Mouse (Mus musculus) embryo, embryonic 10 days (tissue): ENCODE results near the gene Eml6.
"Not testable (repeated sequence)": the region's sequence is repeated elsewhere in the genome, so short reads cannot be mapped to it uniquely, and the experiment has no call there.

Source experiments
- DNase-seq: peaks from one replicate; pipeline ENCODE4 v3.0.0-alpha.2; 2015; ENCODE audit warnings: low spot score

Gene Eml6

DNA sequence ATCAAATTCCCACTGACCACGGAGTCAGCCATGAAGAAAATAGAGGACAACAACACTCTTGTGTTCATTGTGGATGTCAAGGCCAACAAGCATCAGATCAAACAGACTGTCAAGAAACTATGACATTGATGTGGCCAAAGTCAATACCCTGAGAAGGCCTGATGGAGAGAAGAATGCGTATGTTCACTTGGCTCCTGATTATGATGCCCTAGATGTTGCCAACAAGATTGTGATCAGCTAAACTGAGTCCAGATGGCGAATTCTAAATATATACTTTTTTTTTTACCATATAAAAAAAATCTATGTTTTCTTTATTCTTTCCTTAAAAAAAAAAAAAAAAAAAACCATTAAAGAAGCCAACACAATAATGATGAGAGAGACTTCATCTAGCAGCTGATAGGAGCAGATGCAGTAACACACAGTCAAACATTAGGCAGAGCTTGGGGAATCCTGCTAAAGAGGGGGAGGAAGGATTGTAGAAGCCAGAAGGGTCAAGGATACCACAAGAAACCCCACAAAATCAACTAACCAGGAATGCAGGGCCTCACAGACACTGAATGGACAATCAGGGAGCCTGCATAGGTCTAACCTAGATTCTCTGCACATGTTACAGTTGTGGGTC is 185.1 kb downstream of the Eml6 start:
- DNase-seq = no peak

GRCm38 (mm10) chr11:29839781-29840180 is 186.1 kb downstream of the Eml6 start:
- DNase-seq = peak; percentile 31

DNA sequence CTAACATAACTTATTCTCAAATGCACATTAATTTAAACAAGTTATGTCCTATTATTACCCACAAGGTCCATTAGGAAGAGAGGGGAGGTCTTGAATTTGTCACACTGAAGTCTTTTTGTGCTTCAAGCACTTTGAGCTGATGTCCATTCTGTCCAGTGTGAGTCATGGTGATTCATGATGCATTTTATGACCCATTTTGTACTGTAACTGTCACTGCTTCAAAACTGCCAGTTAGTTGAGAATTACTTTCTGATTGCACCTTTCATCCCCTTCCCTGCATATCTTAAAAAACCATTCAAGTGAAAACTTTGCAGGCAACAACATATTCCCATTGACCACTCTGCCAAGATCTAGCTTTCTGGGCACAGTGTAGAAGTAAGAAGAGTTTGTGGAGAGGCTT is 188.8 kb downstream of the Eml6 start:
- no peak for DNase-seq

DNA sequence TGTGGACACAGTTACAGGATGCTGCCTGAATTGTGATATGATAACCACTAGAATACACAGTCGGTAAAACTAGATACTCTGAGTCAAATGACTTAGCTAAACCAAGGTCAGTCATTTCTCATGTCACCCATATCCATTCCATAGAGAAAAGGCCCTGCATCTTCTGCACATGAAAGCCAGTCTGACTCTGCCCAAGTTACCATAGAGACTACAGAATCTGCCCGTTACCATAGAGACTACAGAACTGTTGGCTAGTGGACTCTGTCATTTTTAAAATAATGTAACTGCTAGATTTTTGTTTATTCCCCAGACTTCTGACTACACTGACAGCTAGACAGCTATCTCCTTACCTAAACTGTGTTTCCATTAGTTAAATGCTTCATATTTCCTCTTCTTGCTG is 198.1 kb downstream of the Eml6 start:
- DNase-seq = no peak

DNA sequence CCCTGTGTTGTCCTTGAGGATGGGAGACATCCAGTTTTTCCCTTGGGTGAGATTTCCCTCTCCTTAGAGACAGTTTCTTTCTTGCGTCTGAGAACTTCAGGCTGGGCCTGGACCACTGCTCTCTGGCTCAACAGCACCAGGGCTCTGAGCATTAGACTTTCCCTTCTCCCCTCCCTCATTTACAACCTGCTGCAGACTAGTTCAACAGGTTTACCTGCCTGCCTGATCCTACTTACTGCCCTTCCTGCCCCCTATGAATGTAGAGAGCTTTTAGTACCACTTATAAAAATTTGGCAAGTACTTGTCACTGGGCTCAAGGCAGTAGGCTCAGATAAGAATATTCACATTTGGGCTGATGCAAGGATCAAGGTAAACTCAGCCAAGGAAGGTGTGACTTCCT is 199.8 kb downstream of the Eml6 start:
- no peak for DNase-seq

GRCm38 (mm10) chr11:29825271-29825718 is 200.5 kb downstream of the Eml6 start, which contains the start of gene 4931440F15Rik:
TSS of gene 4931440F15Rik (minus strand) at chr11:29825668.
- DNase-seq = not testable (repeated sequence)

- DNase-seq = not testable (repeated sequence)
These were observed 201.2 kb downstream of the Eml6 start for GRCm38 (mm10) chr11:29824474-29825270.

- no peak for DNase-seq
These were observed 202.7 kb downstream of the Eml6 start for GRCm38 (mm10) chr11:29823141-29823540.

GRCm38 (mm10) chr11:29815670-29816069 is 210.2 kb downstream of the Eml6 start:
- DNase-seq = no peak

GRCm38 (mm10) chr11:29815261-29815660 is 210.6 kb downstream of the Eml6 start:
- DNase-seq = no peak

DNA sequence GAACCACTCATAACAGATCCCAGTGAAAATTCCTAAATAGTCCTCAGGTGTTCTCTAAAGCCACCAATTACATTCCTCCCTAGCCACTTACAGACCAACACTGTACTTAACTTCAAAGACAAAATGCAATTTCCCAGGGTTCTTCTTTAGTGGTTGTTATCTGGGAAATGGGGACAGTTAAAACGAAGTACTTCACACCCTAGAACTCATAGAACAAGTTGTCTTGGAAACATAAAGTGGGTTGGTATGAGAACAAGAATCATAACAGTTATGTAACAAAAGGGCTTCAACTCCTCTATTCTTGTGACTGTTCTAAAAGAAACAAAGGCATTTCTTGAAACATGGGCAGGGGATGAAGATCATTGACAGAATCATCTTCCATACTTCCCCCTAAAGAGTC is 212.6 kb downstream of the Eml6 start:
- no peak for DNase-seq

DNA sequence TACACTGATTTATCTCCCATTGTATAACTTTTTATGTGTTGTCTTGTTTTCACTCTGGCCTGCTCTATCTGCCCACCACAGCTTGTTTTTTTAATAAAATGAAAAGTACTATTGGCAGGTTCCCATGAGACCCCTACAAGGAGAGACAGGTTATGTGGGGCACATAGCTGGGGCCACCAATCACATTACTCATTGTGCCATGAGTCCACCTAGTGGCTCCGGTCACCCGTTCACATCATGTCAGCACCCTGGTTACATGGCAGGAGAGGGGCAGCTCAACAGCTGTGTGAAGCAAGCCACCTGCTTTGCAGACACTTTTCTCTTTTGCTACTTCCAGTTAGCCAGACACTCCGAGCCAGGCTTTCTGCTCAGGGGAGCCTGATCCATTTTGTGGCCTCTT is 213.4 kb downstream of the Eml6 start:
- DNase-seq = no peak

GRCm38 (mm10) chr11:29810324-29810723 is 215.5 kb downstream of the Eml6 start:
- no peak for DNase-seq

- no peak for DNase-seq
These were observed 216.7 kb downstream of the Eml6 start for GRCm38 (mm10) chr11:29808981-29809589.

GRCm38 (mm10) chr11:29808173-29808980 is 217.5 kb downstream of the Eml6 start:
- DNase-seq = no peak

DNA sequence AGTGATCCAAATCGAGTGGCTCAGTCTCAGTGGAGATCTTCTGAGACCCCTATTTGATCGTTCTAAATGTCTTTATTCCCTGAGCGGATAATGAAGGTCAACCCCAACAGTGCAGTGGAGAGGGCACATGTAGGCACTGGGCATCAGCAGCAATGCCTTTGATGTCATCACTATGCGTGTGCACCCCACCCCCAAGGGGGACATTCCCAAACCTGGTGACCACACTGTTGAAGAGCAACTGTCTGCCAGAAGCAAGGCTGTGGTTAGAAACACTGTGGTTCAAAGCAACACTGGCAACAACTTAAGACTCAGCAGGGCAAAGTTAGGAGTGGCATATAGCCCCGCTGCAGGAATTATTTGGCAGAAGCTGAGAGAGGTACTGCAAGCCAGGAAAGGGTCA is 218.5 kb downstream of the Eml6 start:
- no peak for DNase-seq

DNA sequence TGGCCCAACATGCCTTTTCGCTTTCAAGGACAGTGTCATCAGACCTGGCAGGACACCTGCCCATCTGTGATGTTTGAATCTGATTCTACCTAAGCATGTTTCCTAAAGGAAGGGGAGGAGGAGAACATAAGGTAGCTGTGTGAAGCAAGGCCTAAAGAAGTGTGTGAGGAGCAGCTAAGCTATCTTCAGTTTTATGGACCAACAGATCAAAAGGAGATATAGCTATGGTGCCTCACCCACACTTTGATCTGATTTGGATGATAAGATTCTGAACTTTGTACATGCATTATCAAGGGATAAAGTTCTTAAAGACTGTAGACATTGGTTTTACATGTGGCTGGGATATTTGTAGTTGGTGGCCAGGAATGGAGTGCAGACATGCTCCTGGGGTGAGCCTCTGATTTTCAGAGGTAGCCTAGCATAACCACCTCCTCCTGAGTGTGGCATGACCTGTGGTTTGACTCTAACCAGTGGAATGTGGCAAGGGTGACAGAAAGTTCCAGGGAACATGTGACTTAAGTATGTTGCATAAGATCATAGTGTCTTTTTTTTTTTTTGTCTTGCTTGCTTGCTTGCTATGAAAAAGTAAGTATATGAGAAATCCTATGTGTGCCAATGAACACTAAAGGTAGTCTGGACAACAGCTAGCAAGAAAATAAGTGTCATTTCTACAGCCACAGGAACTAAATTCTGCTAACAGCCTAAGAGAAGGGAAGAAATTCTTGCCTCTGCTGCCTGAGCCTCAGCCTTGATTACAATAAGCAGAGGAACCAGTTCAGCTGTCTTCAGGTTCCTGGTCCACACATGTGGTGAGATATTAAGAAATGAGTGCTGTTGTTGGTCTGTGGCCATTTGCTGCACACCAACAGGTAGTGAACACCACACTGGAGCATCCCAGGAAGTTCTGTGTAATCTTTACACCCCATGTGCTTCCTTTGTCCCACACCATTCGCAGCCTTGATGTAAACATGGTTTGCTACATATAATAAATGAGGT is 224.1 kb downstream of the Eml6 start:
- no peak for DNase-seq

GRCm38 (mm10) chr11:29799839-29800238 is 226.0 kb downstream of the Eml6 start:
- DNase-seq = no peak

GRCm38 (mm10) chr11:29795106-29795505 is 230.7 kb downstream of the Eml6 start:
- DNase-seq = no peak

DNA sequence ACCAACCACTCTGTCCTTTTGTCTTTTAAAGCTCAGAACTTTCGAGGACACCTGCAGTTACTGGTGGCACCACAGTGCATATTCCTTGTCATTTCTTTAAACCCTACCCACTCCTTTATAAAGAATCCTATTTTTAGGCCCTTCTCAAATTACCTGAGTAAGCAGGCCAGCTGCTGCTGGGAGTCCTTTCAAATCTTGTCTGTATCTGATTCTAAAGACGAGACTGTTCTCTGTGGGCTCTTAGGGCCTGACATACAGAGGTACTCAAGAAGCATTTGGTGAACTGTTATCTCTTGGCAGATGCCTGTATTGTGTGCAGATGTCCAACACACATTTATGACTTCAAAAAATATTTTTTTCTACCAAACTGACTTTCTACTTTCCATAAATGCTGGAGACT is 231.4 kb downstream of the Eml6 start:
- no peak for DNase-seq

DNA sequence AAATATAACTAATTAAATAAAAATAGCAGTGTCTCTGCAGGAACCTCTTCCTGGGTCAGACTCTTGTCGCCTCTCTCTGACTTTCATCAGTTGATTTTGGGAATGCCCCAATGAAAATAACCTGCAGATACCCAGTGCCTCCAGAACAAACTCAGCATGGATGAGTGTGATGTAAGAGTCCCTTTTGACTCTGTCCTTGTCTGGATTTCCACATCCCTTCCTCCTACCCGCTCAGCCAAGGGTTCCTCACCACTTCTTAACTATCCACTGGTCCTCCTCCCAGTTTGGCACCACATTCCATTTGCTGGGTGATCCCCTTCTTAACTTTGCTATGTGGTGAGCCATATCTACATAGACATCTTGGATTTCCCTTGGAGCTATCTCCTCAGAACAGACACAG is 235.0 kb downstream of the Eml6 start:
- DNase-seq = no peak
